Mouse (Mus musculus): ENCODE measurements around the gene Hacd4.
A peak's percentile ranks its signal among the peaks of the same experiment; 100 is the strongest.
"Not testable (repeated sequence)": the region's sequence is repeated elsewhere in the genome, so short reads cannot be mapped to it uniquely, and the experiment has no call there.

Hacd4 gene

GRCm38 (mm10) chr4:88432412-88433024, 6.2 kb downstream of the Hacd4 start:
- no peak for DNase-seq (ENCODE audit: low read depth, low spot score)

GRCm38 (mm10) chr4:88427630-88428239, 11.0 kb downstream of the Hacd4 start:
- DNase-seq (ENCODE audit: low read depth, low spot score), result no peak

DNA sequence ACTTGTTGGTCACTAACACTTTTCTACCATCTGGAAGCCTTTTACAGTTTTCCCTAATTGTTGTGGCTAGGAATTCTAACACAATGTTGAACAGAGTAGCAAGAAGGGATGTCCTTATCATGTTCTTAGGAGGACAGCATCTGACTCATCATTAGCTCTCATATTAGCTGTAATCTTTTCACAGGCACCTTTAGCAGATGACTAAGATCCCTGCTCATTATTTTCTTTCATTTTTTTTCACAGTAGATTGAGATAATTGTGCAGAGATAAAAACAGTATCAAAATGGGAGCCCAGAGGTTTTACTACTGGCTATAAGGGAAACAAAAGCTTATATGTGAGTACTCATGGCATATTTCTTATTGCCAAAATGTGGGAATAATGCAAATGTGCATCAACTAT, 14.2 kb downstream of the Hacd4 start:
- no peak for DNase-seq (ENCODE audit: low read depth, low spot score)

- DNase-seq (ENCODE audit: low read depth, low spot score), result no peak
Observed at GRCm38 (mm10) chr4:88419378-88419777, 19.4 kb downstream of the Hacd4 start.

DNA sequence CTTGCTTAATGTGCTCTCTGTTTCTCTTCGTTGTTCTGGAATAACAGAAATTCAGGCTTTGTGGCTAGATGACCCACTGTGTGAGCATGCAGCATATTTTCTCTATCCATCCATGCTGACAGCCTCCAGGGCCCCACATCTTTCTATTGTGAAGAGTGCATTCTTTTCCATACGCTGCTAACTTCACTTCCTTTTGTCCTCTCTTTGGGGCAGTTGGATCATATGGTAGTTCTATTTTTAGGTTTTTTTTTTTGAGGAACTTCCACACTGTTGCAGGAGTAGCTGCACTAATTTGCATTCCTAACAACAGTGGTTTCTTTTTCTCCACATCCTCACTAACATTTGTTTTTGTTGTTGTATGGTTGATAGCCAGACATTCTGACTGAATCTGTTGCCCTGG, 23.7 kb downstream of the Hacd4 start:
- DNase-seq (ENCODE audit: low read depth, low spot score), result no peak

GRCm38 (mm10) chr4:88412331-88412730, 26.4 kb downstream of the Hacd4 start:
- DNase-seq (ENCODE audit: low read depth, low spot score), result no peak

DNA sequence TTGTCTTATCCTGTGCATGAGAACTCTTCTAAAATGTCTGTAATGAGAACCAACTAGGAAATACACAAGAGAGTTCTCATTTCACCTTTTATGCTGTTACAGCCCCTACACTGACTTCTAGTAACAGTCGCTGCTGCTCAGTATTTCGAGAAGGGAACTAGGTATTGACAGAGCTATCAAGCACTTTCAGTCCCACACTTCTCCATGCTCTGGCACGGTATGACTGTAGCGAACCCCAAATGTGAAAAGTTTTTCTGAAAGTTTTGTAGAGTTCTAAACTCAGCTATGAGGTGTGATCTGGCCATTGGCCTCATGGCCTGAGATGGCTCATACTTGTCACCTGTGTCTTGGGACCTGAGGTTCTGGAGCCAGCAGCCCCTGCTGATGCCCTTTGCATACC, 29.4 kb downstream of the Hacd4 start:
- no peak for DNase-seq (ENCODE audit: low read depth, low spot score)

GRCm38 (mm10) chr4:88406887-88407696, 31.6 kb downstream of the Hacd4 start:
- peak; percentile 57 for DNase-seq (ENCODE audit: low read depth, low spot score)

DNA sequence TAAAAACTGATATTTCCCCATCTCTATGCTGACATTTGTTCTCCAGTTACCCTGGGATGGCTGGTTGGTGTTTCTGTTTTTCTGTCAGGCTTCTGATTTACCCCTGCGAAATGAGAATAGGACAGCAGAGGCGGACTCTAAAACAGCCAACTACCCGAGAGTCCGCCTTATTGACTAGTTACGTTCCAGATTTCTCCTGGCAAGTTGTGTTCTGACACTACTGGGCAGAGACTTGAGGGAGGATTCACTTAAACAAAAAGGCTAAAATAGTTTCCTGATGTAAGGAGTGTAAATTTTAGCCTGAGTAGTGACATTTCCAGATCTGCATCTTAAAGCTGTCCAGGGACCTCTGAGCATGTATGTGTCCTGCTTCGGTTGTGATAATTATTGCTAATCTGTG, 35.8 kb downstream of the Hacd4 start:
- no peak for DNase-seq (ENCODE audit: low read depth, low spot score)

DNA sequence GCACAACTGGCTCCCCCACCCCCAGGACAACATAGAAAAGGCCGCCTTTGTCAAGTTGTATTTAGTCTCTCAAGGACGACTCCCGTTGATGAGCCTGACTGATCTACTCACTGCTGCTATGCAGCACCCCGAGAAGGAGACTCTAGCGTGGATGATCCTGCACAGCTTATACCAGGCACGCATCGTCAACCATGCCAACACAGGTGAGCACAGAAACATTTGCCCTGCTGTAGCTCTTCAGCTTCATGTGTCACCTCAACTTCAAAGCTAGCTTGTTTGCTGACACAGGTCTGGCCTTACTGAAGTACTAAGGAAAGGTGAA, 37.8 kb downstream of the Hacd4 start:
- DNase-seq (ENCODE audit: low read depth, low spot score), result no peak

DNA sequence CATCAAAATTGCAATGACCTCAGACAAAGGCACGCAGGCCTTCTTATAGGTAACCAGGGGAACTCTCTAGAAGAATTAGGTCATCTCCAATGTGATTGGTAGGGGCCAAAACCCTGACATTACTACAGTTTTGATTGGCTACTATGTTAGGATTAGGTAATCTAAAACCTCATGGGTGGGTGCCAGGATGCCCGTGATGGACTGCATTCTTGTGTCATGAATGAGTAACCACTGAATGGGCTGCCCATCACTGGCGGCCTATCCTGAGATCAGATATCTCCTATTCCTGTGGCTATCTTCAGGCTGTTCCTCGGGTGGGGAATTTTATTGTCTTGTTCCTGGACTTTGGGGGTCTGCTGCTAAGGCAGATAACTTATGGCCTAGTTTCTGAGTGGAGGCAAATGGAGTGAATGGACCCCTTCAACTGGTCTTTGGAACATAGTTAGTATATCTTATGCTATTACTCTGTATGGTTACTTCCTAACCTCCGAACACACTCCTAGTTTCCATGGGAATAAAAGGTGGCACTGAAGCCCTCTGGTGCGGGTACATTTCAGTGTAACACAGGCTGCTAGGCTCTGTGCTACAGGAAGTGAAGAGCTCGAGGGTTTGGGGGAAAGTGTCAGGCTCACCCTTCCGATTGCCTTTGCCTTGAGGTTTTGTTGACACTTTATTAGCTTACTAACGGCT, 38.3 kb downstream of the Hacd4 start:
- no peak for DNase-seq (ENCODE audit: low read depth, low spot score)

DNA sequence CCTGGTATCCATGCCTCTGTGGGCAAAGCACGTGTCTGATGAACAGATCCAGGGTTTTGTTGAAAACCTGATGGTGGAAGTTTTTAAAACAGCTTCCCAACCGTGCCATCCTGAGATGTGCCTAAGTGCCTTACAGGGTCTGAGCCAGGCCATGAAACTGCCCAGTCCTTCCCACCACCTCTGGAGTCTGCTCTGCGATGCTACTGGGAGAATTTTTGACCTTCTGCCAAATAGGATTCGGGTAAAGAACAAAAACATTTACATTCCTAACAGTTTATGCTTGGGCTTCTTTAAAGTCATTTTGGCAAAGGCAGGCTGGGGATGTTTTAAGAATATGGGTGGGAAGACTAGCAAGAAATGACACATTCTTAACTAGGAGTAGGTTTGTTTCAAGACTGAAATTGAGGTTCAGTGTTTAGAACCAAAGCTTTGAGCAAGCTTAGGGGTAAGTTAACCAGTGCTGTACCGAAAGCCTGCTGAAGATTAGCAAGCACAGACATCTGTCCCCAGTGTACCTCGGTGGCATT, 41.7 kb downstream of the Hacd4 start:
- no peak for DNase-seq (ENCODE audit: low read depth, low spot score)

DNA sequence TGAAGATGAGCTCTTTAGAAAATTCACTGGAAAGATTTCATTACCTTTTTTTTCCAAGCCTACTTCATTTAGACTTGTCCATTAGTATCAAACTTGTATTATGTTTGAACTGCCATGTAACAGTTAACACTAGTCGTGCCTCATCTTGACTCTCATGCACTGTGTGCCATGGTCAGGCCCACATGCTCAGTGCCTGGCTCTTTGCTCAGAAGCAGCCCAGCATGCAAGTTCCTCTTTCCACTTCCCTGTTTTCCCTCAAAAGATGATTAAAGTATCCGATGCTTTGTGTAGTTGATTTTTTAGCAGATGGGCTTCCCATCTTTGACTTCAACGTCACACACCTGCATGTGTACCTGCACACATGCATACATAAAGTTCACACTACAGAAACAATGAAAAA, 43.0 kb downstream of the Hacd4 start:
- no peak for DNase-seq (ENCODE audit: low read depth, low spot score)

DNA sequence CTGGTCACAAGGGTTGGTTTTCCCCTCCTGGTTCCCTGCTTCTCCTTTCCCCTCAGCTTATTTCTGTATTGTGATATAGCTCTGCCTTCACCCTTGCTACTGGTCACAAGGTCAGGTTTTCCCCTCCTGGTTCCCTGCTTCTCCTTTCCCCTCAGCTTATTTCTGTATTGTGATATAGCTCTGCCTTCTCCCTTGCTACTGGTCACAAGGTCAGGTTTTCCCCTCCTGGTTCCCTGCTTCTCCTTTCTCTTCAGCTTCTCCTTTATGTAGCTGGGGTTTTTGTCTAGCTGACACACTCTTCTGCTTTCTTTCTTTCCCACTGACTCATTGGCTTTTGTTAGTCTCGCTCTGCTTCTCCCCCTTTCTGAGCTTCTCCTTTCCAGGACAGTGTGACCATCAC, 48.1 kb downstream of the Hacd4 start:
- DNase-seq (ENCODE audit: low read depth, low spot score), result not testable (repeated sequence)

DNA sequence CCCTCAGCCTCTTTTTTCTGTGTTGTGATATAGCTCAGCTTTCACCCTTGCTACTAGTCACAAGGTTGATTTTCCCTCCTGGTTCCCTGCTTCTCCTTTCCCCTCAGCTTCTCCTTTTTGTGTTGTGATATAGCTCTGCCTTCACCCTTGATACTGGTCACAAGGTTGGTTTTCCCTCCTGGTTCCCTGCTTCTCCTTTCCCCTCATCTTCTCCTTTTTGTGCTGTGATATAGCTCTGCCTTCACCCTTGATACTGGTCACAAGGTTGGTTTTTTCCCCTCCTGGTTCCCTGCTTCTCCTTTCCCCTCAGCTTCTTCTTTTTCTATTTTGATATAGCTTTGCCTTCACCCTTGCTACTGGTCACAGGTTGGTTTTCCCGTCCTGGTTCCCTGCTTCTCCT, 48.7 kb downstream of the Hacd4 start:
- no peak for DNase-seq (ENCODE audit: low read depth, low spot score)

DNA sequence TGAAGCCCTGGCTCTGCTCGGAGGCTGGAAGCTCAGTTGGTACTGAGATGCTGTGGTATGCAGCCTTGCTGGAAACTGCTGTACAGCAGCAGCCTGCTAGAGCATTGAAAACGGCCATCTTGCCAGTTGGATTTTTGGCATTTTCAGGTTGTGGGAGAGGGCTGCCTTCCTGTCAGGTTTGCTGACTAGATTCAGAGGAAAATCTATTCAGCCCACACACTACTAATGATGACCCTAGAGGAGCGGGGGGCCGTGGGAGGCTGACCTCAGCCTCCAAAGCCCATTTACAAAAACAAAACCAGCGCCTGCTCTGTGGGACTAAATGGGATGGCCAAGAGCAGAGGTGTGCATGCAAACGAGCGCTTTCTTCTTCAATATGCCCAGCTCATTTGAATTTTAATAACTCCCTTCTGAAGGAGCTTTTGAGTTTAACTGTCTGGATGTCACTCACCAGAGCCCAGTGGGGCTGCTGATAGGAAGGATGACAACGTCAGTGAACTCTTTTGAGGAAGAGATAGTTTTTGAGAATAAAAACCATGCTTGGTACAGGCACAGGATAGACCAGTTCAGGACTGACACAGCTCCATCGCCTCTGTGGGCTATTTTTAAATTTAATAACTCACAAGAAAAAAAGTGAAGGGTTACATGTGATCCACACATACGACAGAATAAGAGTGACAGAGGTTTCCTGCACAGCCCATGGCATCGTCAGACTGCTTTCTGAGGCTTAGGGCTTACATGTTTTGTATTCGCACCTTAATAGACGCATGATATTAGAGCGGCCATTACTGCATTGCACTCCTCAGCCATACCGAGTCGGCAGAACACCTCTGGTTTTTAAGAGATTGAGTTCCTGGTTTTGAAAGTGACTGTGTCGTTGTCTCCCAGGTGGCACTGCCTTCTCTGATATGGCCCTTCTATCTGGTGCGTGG, 66.2 kb downstream of the Hacd4 start:
- no peak for DNase-seq (ENCODE audit: low read depth, low spot score)

DNA sequence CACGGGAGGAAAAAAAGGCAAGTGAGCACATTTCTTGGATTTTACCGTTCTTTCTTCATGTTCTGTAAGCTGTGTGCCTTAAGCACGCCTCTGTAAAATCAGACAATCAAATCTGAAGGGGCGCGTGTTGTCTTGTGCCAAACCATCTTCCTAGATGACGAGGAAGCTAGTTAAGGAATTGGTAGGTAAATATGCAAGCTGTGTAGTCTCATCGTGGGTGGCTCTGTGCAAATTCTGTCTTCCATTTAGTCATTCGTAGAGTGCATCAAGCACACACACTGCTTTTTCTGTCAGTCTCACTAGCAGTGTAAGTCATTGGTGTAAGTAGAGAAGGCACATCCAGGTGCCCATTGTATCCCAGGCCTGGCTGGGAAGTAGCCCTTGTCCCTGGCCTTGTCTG, 67.9 kb downstream of the Hacd4 start:
- no peak for DNase-seq (ENCODE audit: low read depth, low spot score)

- no peak for DNase-seq (ENCODE audit: low read depth, low spot score)
Observed at GRCm38 (mm10) chr4:88369951-88370350, 68.8 kb downstream of the Hacd4 start.

- DNase-seq (ENCODE audit: low read depth, low spot score), result no peak
Observed at GRCm38 (mm10) chr4:88357431-88357830, 81.3 kb downstream of the Hacd4 start.

- DNase-seq (ENCODE audit: low read depth, low spot score), result no peak
Observed at GRCm38 (mm10) chr4:88356652-88357051, 82.1 kb downstream of the Hacd4 start.

DNA sequence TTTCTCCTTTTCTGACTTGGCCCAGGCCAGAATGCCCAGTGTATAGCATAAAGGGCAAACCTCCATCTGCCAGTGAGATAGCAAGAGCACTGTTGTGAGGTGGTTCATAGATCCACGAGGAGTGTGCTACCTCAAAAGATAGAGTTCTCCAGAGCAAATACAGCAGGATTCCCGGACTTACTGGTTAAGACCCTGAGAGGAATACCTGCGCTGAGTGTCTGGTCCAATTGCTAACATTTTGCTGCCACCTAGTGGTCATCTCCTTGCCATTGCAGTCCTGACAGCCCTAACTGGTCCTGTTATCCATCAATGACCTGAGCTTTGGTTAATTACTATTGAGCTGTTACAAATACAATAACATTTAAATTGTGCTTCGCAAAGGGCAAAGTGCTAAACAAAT, 87.8 kb downstream of the Hacd4 start:
- DNase-seq (ENCODE audit: low read depth, low spot score), result peak; percentile 70
